Mouse (Mus musculus) heart, postnatal 25 days (tissue): ENCODE results near the gene Phex. TPM values are rescaled to one million over a fixed set of nuclear protein-coding genes. Genes with fewer than 3 reads are reported as not detected.

Experiments
- microRNA-seq: library from miRNA; unstranded; fragments of <30 nt; microRNA quantifications from one replicate; pipeline ENCODE4 v1.2.0, GENCODE M21; 2022
- total RNA-seq, 2 experiments: library from RNA; stranded (reverse); gene quantifications; 2 replicates each; pipeline ENCODE4 v1.2.3; 2021

The Phex gene
- total RNA-seq, 2 experiments from 2014 or later, result 0.06 TPM; not detected in 1

Small RNA genes within 50 kb of the gene (microRNA-seq; reads per million reads assigned to microRNA genes)
- not detected for gene Gm23798

Other genes starting within 250 kb of the Phex start
- 10 to 100 TPM; 27.8 to 39.6 TPM for gene Sms, start 77.0 kb upstream of the Phex start, total RNA-seq
- under 1 TPM; 0.22 to 0.39 TPM for gene Yy2, start 153.7 kb upstream of the Phex start, total RNA-seq
- 10 to 100 TPM; 10.7 to 12.2 TPM for gene Mbtps2, start 183.4 kb upstream of the Phex start, total RNA-seq